Mouse (Mus musculus): ENCODE measurements around the gene Bri3bp. TPM values are rescaled to one million over a fixed set of nuclear protein-coding genes. Genes with fewer than 3 reads are reported as not detected.

The Bri3bp gene
- polyA plus RNA-seq, 1 experiment from 2014 or later: 31.8 TPM

DNA sequence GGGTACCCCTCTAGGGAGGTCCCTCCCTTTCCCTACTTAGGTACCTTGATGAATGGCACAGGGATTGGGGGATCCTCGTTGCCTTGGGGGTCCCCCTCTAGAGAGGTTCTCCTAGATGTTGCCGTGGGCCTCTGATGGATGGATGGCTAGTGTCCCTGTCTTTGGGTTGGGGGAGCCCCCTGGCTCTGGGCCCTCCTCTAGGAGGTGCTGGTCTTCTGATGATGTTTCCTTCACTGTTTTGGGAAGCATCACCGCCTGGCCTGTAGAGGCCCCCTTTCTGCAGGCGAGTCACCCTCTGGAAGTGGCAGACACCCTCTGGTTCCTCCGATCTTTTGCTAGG lies 34.9 kb downstream of the Bri3bp start:
- Histone ChIP-seq H3K36me3 (ENCODE audit: control insufficient read depth, insufficient read depth, low read length) (no peaks in the 10 kb centered on the region), H3K4me2 (ENCODE audit: low read depth, low read length) (peak overlapping the region; percentile 74), H3K27ac (ENCODE audit: low read length) (peak overlapping the region; percentile 85), H3K4me3 (replicated peaks; ENCODE audit: low read length) (peak overlapping the region; percentile 93), H3K4me1 (ENCODE audit: control insufficient read depth, insufficient read depth, low read length) (peaks cover 30% of the 10 kb centered on the region), H3K27me3 (ENCODE audit: control insufficient read depth, insufficient read depth, low read length) (no peaks in the 10 kb centered on the region), H3K9me3 (replicated peaks; ENCODE audit: control insufficient read depth, low read length) (no peaks in the 10 kb centered on the region), H3K9ac (ENCODE audit: low read length) (peak overlapping the region; percentile 90)
- WGBS: 8% methylated on average over 5 of the region's 5 CpGs
- ATAC-seq (ENCODE audit: insufficient read depth, low FRiP score): peak; percentile 9; the same call in 1 of the 2 replicates

- no peaks in the 10 kb centered on the region for H3K27me3 ChIP-seq (ENCODE audit: control insufficient read depth, insufficient read depth, low read length)
- peak overlapping the region; percentile 93 for H3K4me3 ChIP-seq (replicated peaks; ENCODE audit: low read length)
- WGBS: 48% methylated on average over 7 of the region's 7 CpGs
- peaks cover 30% of the 10 kb centered on the region for H3K4me1 ChIP-seq (ENCODE audit: control insufficient read depth, insufficient read depth, low read length)
- no peak for ATAC-seq (ENCODE audit: insufficient read depth, low FRiP score)
- H3K9me3 ChIP-seq (replicated peaks; ENCODE audit: control insufficient read depth, low read length): no peaks in the 10 kb centered on the region
- H3K36me3 ChIP-seq (ENCODE audit: control insufficient read depth, insufficient read depth, low read length): no peaks in the 10 kb centered on the region
- peak overlapping the region; percentile 90 for H3K9ac ChIP-seq (ENCODE audit: low read length)
- H3K4me2 ChIP-seq (ENCODE audit: low read depth, low read length): peak overlapping the region; percentile 74
- peak overlapping the region; percentile 85; the same call in 1 of the 2 replicates for H3K27ac ChIP-seq (ENCODE audit: low read length)
Measured at GRCm38 (mm10) chr5:125476799-125477198, 35.4 kb downstream of the Bri3bp start.

DNA sequence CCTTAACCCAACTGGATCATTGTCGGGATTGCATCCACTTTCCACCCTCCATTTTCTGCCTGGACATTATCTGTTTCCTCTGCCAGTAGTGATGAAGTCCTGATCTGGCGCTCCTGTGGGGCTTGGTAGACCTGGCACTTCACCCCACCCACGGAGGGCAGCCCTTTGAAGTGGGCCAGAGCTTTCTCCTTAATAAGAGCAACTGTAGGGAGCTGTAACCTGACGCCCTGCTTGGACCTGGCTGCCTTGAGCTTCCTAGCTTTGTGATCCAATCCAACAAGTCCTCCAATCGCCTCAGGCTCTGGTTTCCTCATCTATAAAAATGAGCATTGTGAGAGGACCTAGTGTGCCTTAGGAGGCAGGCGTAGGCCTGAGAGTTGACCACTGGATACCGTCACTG lies 36.2 kb downstream of the Bri3bp start:
- Histone ChIP-seq H3K9ac (ENCODE audit: low read length) (peak overlapping the region; percentile 90), H3K9me3 (replicated peaks; ENCODE audit: control insufficient read depth, low read length) (no peaks in the 10 kb centered on the region), H3K4me2 (ENCODE audit: low read depth, low read length) (peak overlapping the region; percentile 74), H3K4me1 (ENCODE audit: control insufficient read depth, insufficient read depth, low read length) (peaks cover 30% of the 10 kb centered on the region), H3K4me3 (replicated peaks; ENCODE audit: low read length) (peak overlapping the region; percentile 93), H3K36me3 (ENCODE audit: control insufficient read depth, insufficient read depth, low read length) (no peaks in the 10 kb centered on the region; the same call in 1 of the 2 replicates), H3K27me3 (ENCODE audit: control insufficient read depth, insufficient read depth, low read length) (no peaks in the 10 kb centered on the region), H3K27ac (ENCODE audit: low read length) (no peak overlapping the region)
- 62% methylated on average over 7 of the region's 7 CpGs for WGBS
- ATAC-seq (ENCODE audit: insufficient read depth, low FRiP score): no peak

DNA sequence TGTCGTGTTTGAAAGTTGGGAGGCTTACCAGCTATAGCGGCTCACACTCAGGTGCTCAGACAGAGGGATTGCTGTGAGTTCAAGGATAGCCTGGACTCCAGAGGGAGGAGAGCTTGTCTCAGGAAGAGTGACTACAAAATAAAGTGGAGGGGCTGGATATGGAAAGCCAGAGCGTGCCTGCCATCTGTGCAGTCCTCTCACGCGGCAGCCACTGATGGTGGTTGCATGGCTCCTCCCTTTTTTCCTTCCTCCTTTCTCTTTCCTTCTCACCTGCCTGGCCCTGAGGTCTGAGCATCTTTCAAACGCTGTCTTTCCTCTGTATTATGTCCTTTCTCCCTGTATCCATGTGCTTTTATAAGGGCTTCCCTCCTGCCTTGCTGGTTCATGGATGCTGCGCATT lies 36.7 kb downstream of the Bri3bp start:
- no peak overlapping the region for H3K9ac ChIP-seq (ENCODE audit: low read length)
- no peak overlapping the region for H3K27ac ChIP-seq (ENCODE audit: low read length)
- ATAC-seq (ENCODE audit: insufficient read depth, low FRiP score): no peak
- H3K36me3 ChIP-seq (ENCODE audit: control insufficient read depth, insufficient read depth, low read length): peaks cover under 1% of the 10 kb centered on the region; the same call in 1 of the 2 replicates
- 74% methylated on average over 7 of the region's 7 CpGs for WGBS
- H3K4me3 ChIP-seq (replicated peaks; ENCODE audit: low read length): no peak overlapping the region
- H3K4me1 ChIP-seq (ENCODE audit: control insufficient read depth, insufficient read depth, low read length): peaks cover 30% of the 10 kb centered on the region
- no peaks in the 10 kb centered on the region for H3K27me3 ChIP-seq (ENCODE audit: control insufficient read depth, insufficient read depth, low read length)
- no peaks in the 10 kb centered on the region for H3K9me3 ChIP-seq (replicated peaks; ENCODE audit: control insufficient read depth, low read length)
- peak overlapping the region; percentile 74 for H3K4me2 ChIP-seq (ENCODE audit: low read depth, low read length)

GRCm38 (mm10) chr5:125479376-125479775 lies 38.0 kb downstream of the Bri3bp start:
- Histone ChIP-seq H3K9ac (ENCODE audit: low read length) (no peak overlapping the region), H3K4me1 (ENCODE audit: control insufficient read depth, insufficient read depth, low read length) (peaks cover 30% of the 10 kb centered on the region), H3K27ac (ENCODE audit: low read length) (no peak overlapping the region), H3K27me3 (ENCODE audit: control insufficient read depth, insufficient read depth, low read length) (no peaks in the 10 kb centered on the region), H3K36me3 (ENCODE audit: control insufficient read depth, insufficient read depth, low read length) (peaks cover 8% of the 10 kb centered on the region), H3K4me3 (replicated peaks; ENCODE audit: low read length) (no peak overlapping the region), H3K4me2 (ENCODE audit: low read depth, low read length) (no peak overlapping the region), H3K9me3 (replicated peaks; ENCODE audit: control insufficient read depth, low read length) (no peaks in the 10 kb centered on the region)
- WGBS: 70% methylated on average over 3 of the region's 3 CpGs
- ATAC-seq (ENCODE audit: insufficient read depth, low FRiP score): no peak

DNA sequence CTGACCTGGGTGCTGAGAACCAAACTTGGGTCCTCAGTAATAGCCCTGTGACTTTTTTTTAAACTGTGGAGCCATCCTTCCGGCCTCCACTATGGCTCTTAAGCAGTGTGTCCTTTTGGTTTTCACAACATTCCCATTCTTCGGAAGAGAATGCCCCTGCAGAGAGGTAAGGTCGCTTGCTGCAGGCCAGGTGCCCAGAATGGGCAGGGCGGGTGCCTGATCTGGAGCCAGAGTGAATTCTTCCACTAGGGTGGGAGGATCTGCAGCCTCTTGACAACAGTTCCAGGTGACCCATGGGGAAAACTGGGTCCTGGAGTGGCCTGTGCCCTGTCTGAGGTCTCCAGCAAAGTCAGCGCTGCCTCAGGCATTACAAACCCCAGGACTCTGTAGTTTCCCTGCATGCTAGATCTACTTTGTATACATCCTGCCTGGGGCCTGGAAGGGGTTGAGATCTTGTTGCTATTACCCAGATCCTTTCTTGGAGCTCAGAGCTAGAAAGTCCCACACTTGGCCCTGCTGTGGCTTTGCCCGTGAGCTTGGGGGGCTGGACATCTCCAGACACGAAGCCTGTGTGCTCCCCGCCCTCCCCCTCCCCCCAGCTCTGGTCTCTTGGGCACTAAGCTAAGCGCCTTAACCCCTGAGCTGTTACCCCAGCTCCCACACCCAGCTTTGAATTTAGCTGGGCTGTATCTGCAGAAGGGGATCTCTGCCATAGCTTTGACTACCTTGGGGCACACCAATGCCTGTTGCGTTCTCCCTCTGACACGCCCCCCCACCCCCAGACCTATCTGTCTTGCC lies 39.3 kb downstream of the Bri3bp start:
- no peak overlapping the region for H3K4me3 ChIP-seq (replicated peaks; ENCODE audit: low read length)
- H3K4me1 ChIP-seq (ENCODE audit: control insufficient read depth, insufficient read depth, low read length): peaks cover 30% of the 10 kb centered on the region
- H3K27ac ChIP-seq (ENCODE audit: low read length): peak overlapping the region; percentile 13; the same call in 1 of the 2 replicates
- no peaks in the 10 kb centered on the region for H3K27me3 ChIP-seq (ENCODE audit: control insufficient read depth, insufficient read depth, low read length)
- peaks cover 11% of the 10 kb centered on the region for H3K36me3 ChIP-seq (ENCODE audit: control insufficient read depth, insufficient read depth, low read length)
- H3K4me2 ChIP-seq (ENCODE audit: low read depth, low read length): no peak overlapping the region
- WGBS: 68% methylated on average over 11 of the region's 11 CpGs
- H3K9ac ChIP-seq (ENCODE audit: low read length): 0 out of 2 replicates have a peak overlapping the region, but pooled peaks have one; percentile 14
- ATAC-seq (ENCODE audit: insufficient read depth, low FRiP score): no peak
- H3K9me3 ChIP-seq (replicated peaks; ENCODE audit: control insufficient read depth, low read length): no peaks in the 10 kb centered on the region

DNA sequence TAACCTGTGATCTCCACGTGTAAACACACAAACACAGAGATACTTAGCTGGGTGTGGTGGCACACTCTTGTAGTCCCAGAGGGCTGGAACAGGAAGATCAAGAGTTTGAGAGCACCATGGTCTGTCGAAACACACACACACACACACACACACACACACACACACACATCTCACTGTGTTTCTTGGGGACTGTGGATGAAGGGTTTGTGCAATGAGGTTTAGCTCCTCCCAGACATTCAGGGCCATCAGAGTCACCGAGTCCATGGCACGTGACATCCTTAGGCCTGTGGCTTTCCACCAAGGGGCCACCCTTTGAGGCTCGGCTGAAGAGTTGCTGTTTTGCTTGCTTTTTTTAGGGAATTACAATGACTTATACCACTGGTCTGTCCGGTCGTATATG lies 41.1 kb downstream of the Bri3bp start:
- no peak for ATAC-seq (ENCODE audit: insufficient read depth, low FRiP score)

DNA sequence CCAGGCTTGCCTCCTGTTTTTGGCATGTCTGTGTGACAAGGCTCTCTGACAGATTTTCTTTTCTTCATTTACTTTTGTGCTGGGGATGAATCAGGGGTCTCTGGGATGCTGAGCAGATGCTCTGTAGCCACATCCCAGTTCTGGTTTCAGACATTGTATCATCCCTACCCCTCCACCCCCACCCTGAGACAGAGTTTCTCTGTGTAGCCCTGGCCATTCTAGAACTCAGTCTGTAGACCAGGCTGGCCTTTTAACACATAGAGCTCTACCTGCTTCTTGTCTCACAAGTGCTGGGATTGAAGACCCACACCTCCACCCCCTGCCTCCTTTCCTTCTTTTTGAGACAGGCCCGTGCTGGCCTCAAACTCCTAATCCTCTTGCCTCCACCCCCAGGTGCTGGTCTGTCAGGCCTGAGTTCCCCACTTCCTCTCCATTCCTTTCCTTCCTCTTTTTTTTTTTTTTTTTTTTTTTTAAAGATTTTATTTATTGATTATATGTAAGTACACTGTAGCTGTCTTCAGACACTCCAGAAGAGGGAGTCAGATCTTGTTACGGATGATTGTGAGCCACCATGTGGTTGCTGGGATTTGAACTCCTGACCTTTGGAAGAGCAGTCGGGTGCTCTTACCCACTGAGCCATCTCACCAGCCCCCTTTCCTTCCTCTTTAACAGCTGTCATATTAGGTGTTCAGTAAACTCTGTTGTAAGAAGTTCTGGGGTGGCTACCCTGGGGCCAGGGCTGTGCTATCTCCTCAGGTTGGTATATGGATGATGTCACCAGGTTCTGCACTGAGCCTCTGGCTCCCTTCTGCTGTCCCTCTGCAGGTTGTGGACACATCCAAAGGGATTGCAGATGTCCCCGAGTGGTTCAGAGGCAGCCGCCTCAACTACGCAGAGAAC lies 42.6 kb downstream of the Bri3bp start:
- H3K36me3 ChIP-seq (ENCODE audit: control insufficient read depth, insufficient read depth, low read length): peaks cover 16% of the 10 kb centered on the region
- no peaks in the 10 kb centered on the region for H3K9me3 ChIP-seq (replicated peaks; ENCODE audit: control insufficient read depth, low read length)
- no peak overlapping the region for H3K9ac ChIP-seq (ENCODE audit: low read length)
- H3K4me1 ChIP-seq (ENCODE audit: control insufficient read depth, insufficient read depth, low read length): peaks cover 8% of the 10 kb centered on the region; the same call in 1 of the 2 replicates
- no peaks in the 10 kb centered on the region for H3K27me3 ChIP-seq (ENCODE audit: control insufficient read depth, insufficient read depth, low read length)
- 72% methylated on average over 5 of the region's 6 CpGs for WGBS
- no peak overlapping the region for H3K4me3 ChIP-seq (replicated peaks; ENCODE audit: low read length)
- ATAC-seq (ENCODE audit: insufficient read depth, low FRiP score): no peak
- no peak overlapping the region for H3K4me2 ChIP-seq (ENCODE audit: low read depth, low read length)
- H3K27ac ChIP-seq (ENCODE audit: low read length): no peak overlapping the region

More for the DNA sequence above, 41.1 kb downstream of the Bri3bp start:
- Histone ChIP-seq H3K27me3 (ENCODE audit: control insufficient read depth, insufficient read depth, low read length) (no peaks in the 10 kb centered on the region), H3K9ac (ENCODE audit: low read length) (no peak overlapping the region), H3K4me3 (replicated peaks; ENCODE audit: low read length) (no peak overlapping the region), H3K4me2 (ENCODE audit: low read depth, low read length) (no peak overlapping the region), H3K27ac (ENCODE audit: low read length) (no peak overlapping the region), H3K4me1 (ENCODE audit: control insufficient read depth, insufficient read depth, low read length) (peaks cover 18% of the 10 kb centered on the region), H3K36me3 (ENCODE audit: control insufficient read depth, insufficient read depth, low read length) (peaks cover 12% of the 10 kb centered on the region), H3K9me3 (replicated peaks; ENCODE audit: control insufficient read depth, low read length) (no peaks in the 10 kb centered on the region)
- 86% methylated on average over 7 of the region's 7 CpGs for WGBS
